Mouse (Mus musculus) heart, embryonic 12.5 days (tissue): ENCODE measurements around the gene Tfr2. TPM values are rescaled to one million over a fixed set of nuclear protein-coding genes. Genes with fewer than 3 reads are reported as not detected.

Experiments
- ATAC-seq: fragments of 200-750 bp; cut with Nextera tagmentation; 2 replicates; pipeline ENCODE4 v1.8.0; 2017; ENCODE audit warnings: moderate TSS enrichment, moderate library complexity; ENCODE audit not compliant: insufficient number of reproducible peaks, low FRiP score
- H3K27ac ChIP-seq: fragments of 300-500 bp; sonication (generic); 2 replicates; pipeline ENCODE4 v1.5.1; 2016; ENCODE audit warnings: mild to moderate bottlenecking, moderate library complexity; ENCODE audit not compliant: poor library complexity, severe bottlenecking
- H3K27me3 ChIP-seq: fragments of 300-500 bp; sonication (generic); replicated peaks from 2 replicates; pipeline ENCODE4 v1.6.1; 2016; ENCODE audit warnings: mild to moderate bottlenecking, moderate library complexity
- H3K36me3 ChIP-seq: fragments of 300-500 bp; sonication (generic); 2 replicates; pipeline ENCODE4 v1.6.1; 2016; ENCODE audit warnings: mild to moderate bottlenecking, moderate library complexity
- H3K4me1 ChIP-seq: fragments of 300-500 bp; sonication (generic); replicated peaks from 2 replicates; pipeline ENCODE4 v1.6.1; 2016; ENCODE audit warnings: mild to moderate bottlenecking
- H3K4me2 ChIP-seq: fragments of 300-500 bp; sonication (generic); 2 replicates; pipeline ENCODE4 v1.6.1; 2016; ENCODE audit warnings: mild to moderate bottlenecking, moderate library complexity
- H3K4me3 ChIP-seq: fragments of 300-500 bp; sonication (generic); 2 replicates; pipeline ENCODE4 v1.5.1; 2016; ENCODE audit warnings: mild to moderate bottlenecking
- H3K9ac ChIP-seq: fragments of 300-500 bp; sonication (generic); 2 replicates; pipeline ENCODE4 v1.6.1; 2016; ENCODE audit warnings: mild to moderate bottlenecking, moderate library complexity
- H3K9me3 ChIP-seq: fragments of 300-500 bp; sonication (generic); replicated peaks from 2 replicates; pipeline ENCODE4 v1.6.1; 2016; ENCODE audit warnings: mild to moderate bottlenecking, moderate library complexity
- WGBS: fragments of 180-500 bp; shearing (Covaris S2); methylation state at CpG from one replicate; pipeline ENCODE4 v1.1.7; 2016; 5-methylcytosine and 5-hydroxymethylcytosine counted together
- polyA plus RNA-seq: library from polyadenylated mRNA; unstranded; fragments of >200 nt; fragmentation: Nextera tagmentation; extraction: Ambion mirVana; gene quantifications from 2 replicates; pipeline ENCODE4 v1.2.1, GENCODE M21; 2016

The Tfr2 gene
- polyA plus RNA-seq, 1 experiment from 2014 or later = 1.9 TPM

DNA sequence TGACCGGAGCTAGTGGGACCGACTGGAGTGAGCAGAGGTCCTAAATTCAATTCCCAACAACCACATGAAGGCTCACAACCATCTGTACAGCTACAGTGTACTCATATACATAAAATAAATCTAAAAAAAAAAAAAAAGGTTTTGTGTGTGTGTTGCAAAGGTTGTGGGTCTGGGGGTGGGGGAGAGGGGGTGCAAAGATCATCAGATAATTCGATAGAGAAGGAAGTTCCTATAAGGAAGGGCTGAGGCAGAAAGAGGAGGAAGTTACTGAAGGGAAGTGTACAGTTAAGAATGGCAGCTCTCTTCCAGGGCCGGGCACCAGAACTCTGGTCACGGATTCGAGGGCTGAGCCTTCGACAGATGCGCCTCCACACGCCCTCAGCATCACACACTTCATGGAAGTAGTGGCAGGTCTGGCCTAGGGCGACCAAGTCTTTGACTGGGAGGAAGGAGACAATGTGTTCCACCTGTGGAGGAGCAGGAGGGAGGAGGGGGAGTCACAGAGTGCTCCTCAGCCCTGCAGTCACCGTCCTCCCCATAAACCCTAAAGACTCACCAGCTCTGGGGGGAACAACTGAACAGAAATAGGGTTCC, 54.4 kb downstream of the Tfr2 start:
- Histone ChIP-seq H3K9me3 (no peaks in the 10 kb centered on the region), H3K27ac (no peak overlapping the region), H3K4me2 (no peak overlapping the region), H3K4me1 (peaks cover 8% of the 10 kb centered on the region; the same call in 1 of the 2 replicates), H3K9ac (no peak overlapping the region), H3K36me3 (no peaks in the 10 kb centered on the region), H3K27me3 (no peaks in the 10 kb centered on the region), H3K4me3 (no peak overlapping the region)
- WGBS = 80% methylated on average over 11 of the region's 11 CpGs
- ATAC-seq = no peak

- no peak for ATAC-seq
- H3K4me3 ChIP-seq = peak overlapping the region; percentile 58
- WGBS = 3% methylated on average over 9 of the region's 9 CpGs
Observed at GRCm38 (mm10) chr5:137627991-137628390, 58.4 kb downstream of the Tfr2 start.

DNA sequence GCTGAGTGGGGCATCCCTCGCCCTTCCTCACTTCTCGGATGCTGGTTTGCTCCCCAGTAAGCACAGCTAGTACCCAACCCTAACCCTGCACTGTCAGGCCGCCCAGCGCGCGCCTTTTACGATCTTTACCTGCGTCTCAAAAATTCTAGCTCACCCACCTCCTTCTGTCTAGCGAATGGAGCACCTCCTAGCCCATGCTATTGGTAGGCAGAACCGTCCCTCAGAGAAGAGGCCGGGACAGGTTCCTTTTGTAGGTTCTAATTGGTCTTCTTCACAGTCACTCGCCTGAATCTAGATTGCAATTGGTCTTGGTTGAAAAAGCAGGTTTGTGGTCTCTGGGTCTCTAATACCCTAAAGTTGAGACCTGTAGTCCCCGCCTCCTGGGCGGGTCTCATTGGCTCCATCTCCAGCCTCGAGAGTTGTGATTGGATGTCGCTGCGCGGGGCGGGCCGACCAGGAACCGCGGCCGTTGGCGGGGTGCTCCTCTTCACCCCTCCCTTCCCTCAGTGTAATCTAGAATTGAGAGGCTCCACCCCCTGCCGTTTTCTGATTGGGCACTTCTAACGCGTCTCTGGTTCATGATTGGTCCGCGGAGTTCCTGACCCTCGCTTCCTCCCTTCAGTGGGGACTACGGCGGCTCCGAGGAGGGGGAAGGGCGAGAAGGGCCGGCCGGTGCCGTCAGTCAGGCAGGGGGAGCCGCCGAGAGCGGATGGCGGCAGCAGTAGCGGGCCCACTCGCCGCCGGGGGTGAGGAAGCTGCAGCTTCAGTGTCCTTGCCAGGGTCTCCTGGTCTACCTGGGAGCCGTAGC, 59.1 kb downstream of the Tfr2 start, which contains the start of the genes Fbxo24, Lrch4 and Gm20605:
Fbxo24 (minus strand) TSS at position 505 of the 808 bp plus-strand sequence.
Lrch4 (plus strand) TSS at position 624 of the 808 bp plus-strand sequence.
Gm20605 (plus strand) TSS at position 678 of the 808 bp plus-strand sequence.
- ATAC-seq = peak; percentile 98
- WGBS = under 1% methylated on average over 45 of the region's 46 CpGs
- H3K4me2 ChIP-seq = peak within 1 kb of the TSS; percentile 83

More at GRCm38 (mm10) chr5:137627991-137628390, 58.4 kb downstream of the Tfr2 start:
- Histone ChIP-seq H3K36me3 (0 out of 2 replicates have a peak, but pooled peaks cover 4% of the 10 kb centered on the region), H3K27me3 (no peaks in the 10 kb centered on the region), H3K9ac (peak overlapping the region; percentile 72), H3K4me2 (peak overlapping the region; percentile 69), H3K9me3 (no peaks in the 10 kb centered on the region), H3K4me1 (peaks cover 37% of the 10 kb centered on the region), H3K27ac (peak overlapping the region; percentile 86)

GRCm38 (mm10) chr5:137629306-137629721, 59.7 kb downstream of the Tfr2 start:
- Histone ChIP-seq H3K9ac (peak overlapping the region; percentile 79), H3K9me3 (no peaks in the 10 kb centered on the region), H3K4me3 (peak overlapping the region; percentile 73), H3K27ac (peak overlapping the region; percentile 89), H3K4me2 (peak overlapping the region; percentile 83), H3K4me1 (peaks cover 37% of the 10 kb centered on the region), H3K27me3 (no peaks in the 10 kb centered on the region), H3K36me3 (peaks cover 14% of the 10 kb centered on the region)
- ATAC-seq = peak; percentile 55
- under 1% methylated on average over 23 of the region's 23 CpGs for WGBS

More for the DNA sequence above, 59.1 kb downstream of the Tfr2 start, which contains the start of the genes Fbxo24, Lrch4 and Gm20605:
- Histone ChIP-seq H3K27ac (peak within 1 kb of the TSS; percentile 89), H3K9me3 (no peaks in the 10 kb centered on the region), H3K9ac (peak within 1 kb of the TSS; percentile 79), H3K4me1 (peaks cover 37% of the 10 kb centered on the region), H3K4me3 (peak within 1 kb of the TSS; percentile 73), H3K36me3 (peaks cover 8% of the 10 kb centered on the region), H3K27me3 (no peaks in the 10 kb centered on the region)

DNA sequence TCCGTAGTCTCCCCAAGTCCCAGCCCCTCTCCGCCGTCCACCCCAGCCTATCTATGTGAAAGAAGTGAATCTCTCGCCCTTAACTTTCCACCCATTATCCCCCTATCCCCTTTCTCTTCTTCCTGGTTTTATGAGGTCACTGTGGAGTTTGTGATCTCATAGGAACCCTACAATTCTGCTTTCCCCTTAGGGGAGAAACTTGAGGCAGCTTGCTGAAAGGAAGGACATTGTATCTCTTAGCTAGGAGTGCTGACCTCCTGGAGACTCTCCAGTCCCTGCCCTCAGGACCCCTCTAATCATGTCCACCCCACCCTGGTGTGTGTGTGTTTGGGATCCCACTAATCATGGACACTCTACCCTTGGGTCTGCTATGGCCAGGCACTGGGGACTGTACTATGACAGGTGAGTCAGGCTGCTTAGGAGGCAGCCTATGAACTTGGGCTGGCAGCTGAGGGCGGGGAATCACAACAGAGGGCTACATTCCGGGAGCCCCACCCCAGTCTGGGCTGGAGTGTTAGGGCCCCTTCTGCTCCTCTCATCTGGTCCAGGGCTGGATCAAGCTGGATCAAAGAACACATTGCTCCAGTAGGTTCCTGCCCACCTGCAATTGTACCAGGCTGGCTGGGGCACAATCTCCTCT, 60.4 kb downstream of the Tfr2 start:
- peak overlapping the region; percentile 79 for H3K9ac ChIP-seq
- H3K27ac ChIP-seq = peak overlapping the region; percentile 89
- no peaks in the 10 kb centered on the region for H3K27me3 ChIP-seq
- H3K9me3 ChIP-seq = no peaks in the 10 kb centered on the region
- peaks cover 32% of the 10 kb centered on the region for H3K4me1 ChIP-seq
- peaks cover 20% of the 10 kb centered on the region for H3K36me3 ChIP-seq
- peak overlapping the region; percentile 73 for H3K4me3 ChIP-seq
- WGBS = 18% methylated on average over 6 of the region's 6 CpGs
- no peak for ATAC-seq
- peak overlapping the region; percentile 83 for H3K4me2 ChIP-seq

DNA sequence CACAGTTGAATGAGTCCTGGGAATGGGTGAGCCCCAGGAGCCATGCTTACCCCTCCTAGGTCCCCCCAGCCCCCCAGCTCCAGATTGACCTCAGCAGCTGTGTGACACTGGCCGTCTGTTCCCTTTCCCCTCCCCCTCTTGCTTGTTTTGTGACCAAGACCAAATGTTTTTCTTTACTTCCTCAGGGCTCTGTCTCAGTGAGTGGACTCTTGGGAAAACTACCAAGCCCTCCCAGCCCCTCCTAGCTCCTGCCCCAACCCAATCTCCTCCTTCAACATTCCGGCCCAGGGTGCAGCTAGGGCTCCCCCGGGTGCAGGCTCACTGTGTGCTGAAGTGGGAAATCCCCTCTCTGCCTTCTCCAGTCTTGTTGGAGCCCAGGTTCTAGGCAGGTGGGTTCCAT, 61.0 kb downstream of the Tfr2 start:
- Histone ChIP-seq H3K4me3 (peak overlapping the region; percentile 73), H3K36me3 (peaks cover 26% of the 10 kb centered on the region), H3K27me3 (no peaks in the 10 kb centered on the region), H3K4me2 (peak overlapping the region; percentile 83), H3K9me3 (no peaks in the 10 kb centered on the region), H3K4me1 (peaks cover 32% of the 10 kb centered on the region), H3K9ac (peak overlapping the region; percentile 79), H3K27ac (peak overlapping the region; percentile 71)
- no peak for ATAC-seq
- WGBS = 31% methylated on average over 3 of the region's 3 CpGs

- peaks cover 32% of the 10 kb centered on the region for H3K4me1 ChIP-seq
- no peaks in the 10 kb centered on the region for H3K9me3 ChIP-seq
- H3K4me2 ChIP-seq = peak overlapping the region; percentile 83
- H3K9ac ChIP-seq = peak overlapping the region; percentile 79
- H3K4me3 ChIP-seq = peak overlapping the region; percentile 73
- H3K27ac ChIP-seq = peak overlapping the region; percentile 71
- peaks cover 31% of the 10 kb centered on the region for H3K36me3 ChIP-seq
- no peak for ATAC-seq
- 57% methylated on average over 9 of the region's 9 CpGs for WGBS
- H3K27me3 ChIP-seq = no peaks in the 10 kb centered on the region
Observed at GRCm38 (mm10) chr5:137631171-137631570, 61.5 kb downstream of the Tfr2 start.

DNA sequence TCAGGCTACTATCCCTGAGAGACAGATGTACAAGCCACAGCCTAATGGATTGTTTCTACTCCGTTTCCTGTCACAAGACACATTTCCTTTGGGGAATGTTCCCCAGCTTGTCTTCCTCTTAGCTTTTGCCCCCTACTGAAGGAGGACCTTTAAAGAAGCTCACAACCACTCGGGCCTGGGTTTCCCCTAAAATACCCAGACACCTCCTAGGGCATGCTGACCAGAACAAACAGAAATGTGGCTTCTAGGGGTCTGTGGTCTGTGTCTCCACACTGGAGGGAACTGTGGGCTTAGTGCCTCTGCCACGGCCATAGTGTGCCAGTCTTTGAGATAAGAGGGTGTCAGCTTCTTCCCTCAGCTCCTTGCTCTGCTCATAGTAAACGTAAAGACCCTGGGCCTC, 62.0 kb downstream of the Tfr2 start:
- Histone ChIP-seq H3K27me3 (no peaks in the 10 kb centered on the region), H3K9me3 (no peaks in the 10 kb centered on the region), H3K27ac (peak overlapping the region; percentile 71; the same call in 1 of the 2 replicates), H3K4me3 (peak overlapping the region; percentile 73; the same call in 1 of the 2 replicates), H3K4me1 (peaks cover 32% of the 10 kb centered on the region), H3K4me2 (peak overlapping the region; percentile 83), H3K9ac (peak overlapping the region; percentile 79), H3K36me3 (peaks cover 36% of the 10 kb centered on the region)
- no peak for ATAC-seq
- WGBS = 46% methylated on average over 4 of the region's 4 CpGs

- Histone ChIP-seq H3K27me3 (no peaks in the 10 kb centered on the region), H3K4me3 (no peak overlapping the region), H3K4me2 (no peak overlapping the region), H3K27ac (no peak overlapping the region), H3K9me3 (no peaks in the 10 kb centered on the region), H3K9ac (no peak overlapping the region), H3K36me3 (peaks cover 55% of the 10 kb centered on the region), H3K4me1 (peaks cover 28% of the 10 kb centered on the region)
- ATAC-seq = no peak
- WGBS = 66% methylated on average over 12 of the region's 12 CpGs
Observed at GRCm38 (mm10) chr5:137633397-137634084, 63.9 kb downstream of the Tfr2 start.
